Mouse (Mus musculus): ENCODE results near the gene Gna11.

DNA sequence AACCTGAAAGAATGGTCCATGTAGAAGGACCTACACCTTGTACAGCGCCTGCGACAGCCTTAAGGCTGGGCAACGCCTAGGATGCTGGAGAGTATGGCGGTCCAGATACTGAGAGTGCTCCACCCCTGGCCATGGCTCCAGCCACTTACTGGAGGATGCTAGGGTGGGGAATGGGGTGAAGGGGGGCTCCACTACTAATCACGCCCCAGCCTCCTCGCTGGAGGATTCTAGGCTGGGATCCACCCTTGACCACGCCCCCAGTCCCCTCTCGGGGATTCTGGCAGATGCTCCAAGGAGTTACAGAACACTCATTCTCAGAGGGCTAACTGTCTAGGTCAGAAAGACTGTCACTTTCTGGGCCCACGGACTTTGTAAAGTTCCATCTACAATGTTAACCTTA, 28.0 kb upstream of the Gna11 start:
- TF ChIP-seq GATA1 (IDR thresholded peaks at IDR 0.05; ENCODE audit: low read length) (no peak), TAL1 (IDR thresholded peaks at IDR 0.05; ENCODE audit: low read length) (no peak)

All from erythroblast, embryonic 14.5 days (primary cell).